Mouse (Mus musculus) forebrain, embryonic 12.5 days (tissue): ENCODE measurements around the gene Pcbp2. TPM values are rescaled to one million over a fixed set of nuclear protein-coding genes. Genes with fewer than 3 reads are reported as not detected.

Experiments
- ATAC-seq: fragments of 200-750 bp; cut with Nextera tagmentation; 2 replicates; pipeline ENCODE4 v1.8.0; 2017; ENCODE audit warnings: moderate TSS enrichment; ENCODE audit not compliant: low FRiP score
- H3K27ac ChIP-seq: fragments of 300-500 bp; sonication (generic); 2 replicates; pipeline ENCODE4 v1.5.1; 2016; ENCODE audit warnings: mild to moderate bottlenecking
- H3K27me3 ChIP-seq: fragments of 300-500 bp; sonication (generic); 2 replicates; pipeline ENCODE4 v1.6.1; 2016; ENCODE audit warnings: mild to moderate bottlenecking
- H3K36me3 ChIP-seq: fragments of 300-500 bp; sonication (generic); replicated peaks from 2 replicates; pipeline ENCODE4 v1.6.1; 2016; ENCODE audit warnings: mild to moderate bottlenecking
- H3K4me1 ChIP-seq: fragments of 300-500 bp; sonication (generic); 2 replicates; pipeline ENCODE4 v1.6.1; 2016
- H3K4me2 ChIP-seq: fragments of 300-500 bp; sonication (generic); 2 replicates; pipeline ENCODE4 v1.6.1; 2016; ENCODE audit warnings: mild to moderate bottlenecking, moderate library complexity
- H3K4me3 ChIP-seq: fragments of 300-500 bp; sonication (generic); replicated peaks from 2 replicates; pipeline ENCODE4 v1.5.1; 2016; ENCODE audit warnings: mild to moderate bottlenecking
- H3K9ac ChIP-seq: fragments of 300-500 bp; sonication (generic); 2 replicates; pipeline ENCODE4 v1.6.1; 2016; ENCODE audit warnings: mild to moderate bottlenecking
- H3K9me3 ChIP-seq: fragments of 300-500 bp; sonication (generic); 2 replicates; pipeline ENCODE4 v1.6.1; 2016
- WGBS: fragments of 180-500 bp; shearing (Covaris S2); methylation state at CpG from one replicate; pipeline ENCODE4 v1.1.7; 2016; 5-methylcytosine and 5-hydroxymethylcytosine counted together
- polyA plus RNA-seq: library from polyadenylated mRNA; unstranded; fragments of >200 nt; fragmentation: Nextera tagmentation; extraction: Ambion mirVana; gene quantifications from 2 replicates; pipeline ENCODE4 v1.2.1, GENCODE M21; 2016

The Pcbp2 gene
- polyA plus RNA-seq, 1 experiment from 2014 or later = 192 TPM

DNA sequence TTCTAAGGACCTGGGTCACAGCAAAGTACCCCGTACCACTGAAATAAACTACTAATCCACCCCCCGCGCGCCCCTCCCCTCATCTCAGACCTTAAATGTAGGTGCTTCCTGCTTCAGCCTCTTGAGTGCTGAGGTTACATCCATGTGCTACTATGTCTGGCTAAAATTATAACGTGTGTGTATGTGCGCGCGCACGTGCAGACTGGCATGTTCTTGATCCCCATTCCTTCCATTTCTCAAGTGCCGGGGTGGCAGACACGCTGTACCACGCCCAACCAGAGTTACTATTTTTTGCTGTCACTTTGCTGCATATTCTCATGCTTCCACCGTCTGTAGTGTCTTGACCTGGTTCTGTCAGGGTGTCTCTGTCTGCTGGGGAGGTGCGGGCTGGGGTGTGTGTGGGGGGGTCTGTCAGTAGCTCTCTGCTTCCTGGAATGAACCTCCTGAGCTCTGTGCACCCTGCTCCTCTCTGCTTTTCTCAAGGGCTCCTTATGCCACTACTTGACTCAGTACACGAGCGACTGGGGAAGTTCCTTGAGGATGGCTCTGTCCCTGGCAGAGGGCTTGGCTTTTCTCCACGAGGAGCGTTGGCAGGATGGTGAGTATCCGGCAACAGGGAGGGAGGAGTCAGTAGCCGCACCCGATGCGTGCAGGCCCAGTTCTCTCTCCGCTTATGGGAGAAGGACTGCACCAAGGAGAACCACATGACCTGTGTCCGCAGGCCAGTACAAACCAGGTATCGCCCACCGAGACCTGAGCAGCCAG lies 18.5 kb upstream of the Pcbp2 start:
- no peak for ATAC-seq
- Histone ChIP-seq H3K36me3 (no peaks in the 10 kb centered on the region), H3K27me3 (no peaks in the 10 kb centered on the region), H3K4me2 (no peak overlapping the region), H3K4me3 (no peak overlapping the region), H3K4me1 (no peaks in the 10 kb centered on the region), H3K27ac (no peak overlapping the region), H3K9ac (no peak overlapping the region), H3K9me3 (no peaks in the 10 kb centered on the region)
- 86% methylated on average over 26 of the region's 26 CpGs for WGBS

DNA sequence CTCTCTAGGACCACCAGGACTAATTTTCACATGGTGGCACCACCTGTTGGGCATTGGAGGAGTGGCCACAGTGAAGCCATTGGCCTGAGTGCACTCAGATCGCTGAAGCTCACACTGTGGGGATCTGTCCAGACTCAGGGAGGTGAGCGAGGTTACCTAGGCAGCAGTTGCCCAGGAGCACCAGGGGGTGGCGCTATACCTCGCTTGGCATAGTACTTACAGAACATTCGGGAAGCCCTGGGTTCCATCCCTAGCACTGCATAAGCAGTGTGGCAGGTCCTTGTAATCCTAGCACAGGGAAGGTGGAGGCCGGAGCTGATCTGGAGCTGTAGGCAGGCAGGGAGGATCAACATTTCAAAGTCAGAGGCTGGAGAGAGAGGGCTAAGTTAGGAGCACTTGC lies 14.3 kb upstream of the Pcbp2 start:
- Histone ChIP-seq H3K27ac (no peak overlapping the region), H3K9me3 (no peaks in the 10 kb centered on the region), H3K4me3 (no peak overlapping the region), H3K36me3 (no peaks in the 10 kb centered on the region), H3K27me3 (no peaks in the 10 kb centered on the region), H3K4me1 (peaks cover 18% of the 10 kb centered on the region), H3K4me2 (no peak overlapping the region), H3K9ac (no peak overlapping the region)
- no peak for ATAC-seq
- WGBS = 35% methylated on average over 6 of the region's 6 CpGs

DNA sequence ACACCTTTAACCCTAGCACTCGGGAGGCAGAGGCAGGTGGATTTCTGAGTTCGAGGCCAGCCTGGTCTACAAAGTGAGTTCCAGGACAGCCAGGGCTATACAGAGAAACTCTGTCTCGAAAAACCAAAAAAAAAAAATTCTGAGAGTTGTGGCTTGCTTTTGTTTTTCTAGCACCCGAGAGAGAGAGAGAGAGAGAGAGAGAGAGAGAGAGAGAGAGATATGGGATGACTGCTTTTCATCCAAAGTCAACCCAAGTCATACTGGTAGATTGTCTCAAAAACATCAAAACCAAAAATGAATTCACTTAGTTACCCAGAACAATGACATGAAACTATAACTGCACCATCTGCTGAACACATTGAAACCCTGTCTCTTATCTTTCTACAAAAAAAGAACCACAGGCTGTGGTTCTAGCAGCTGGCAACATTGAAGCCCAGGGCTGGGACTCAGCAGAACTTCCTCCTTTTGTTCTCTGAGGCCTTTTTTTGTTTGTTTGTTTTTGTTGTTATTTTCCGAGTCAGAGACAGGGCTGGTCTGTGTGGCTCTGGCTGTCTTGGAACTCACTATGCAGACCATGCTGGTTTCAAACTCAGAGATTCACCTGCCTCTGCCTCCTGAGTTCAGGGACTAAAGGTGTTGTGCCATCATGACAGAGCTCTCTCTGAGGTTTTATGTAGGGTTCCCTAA lies 12.1 kb upstream of the Pcbp2 start:
- H3K4me1 ChIP-seq = peaks cover 18% of the 10 kb centered on the region
- peak overlapping the region; percentile 39; the same call in 1 of the 2 replicates for H3K9ac ChIP-seq
- peak overlapping the region; percentile 52 for H3K4me2 ChIP-seq
- 0 out of 2 replicates have a peak, but pooled peaks cover 5% of the 10 kb centered on the region for H3K36me3 ChIP-seq
- no peak for ATAC-seq
- H3K9me3 ChIP-seq = no peaks in the 10 kb centered on the region
- peak overlapping the region; percentile 38 for H3K4me3 ChIP-seq
- H3K27ac ChIP-seq = no peak overlapping the region
- 77% methylated on average over 5 of the region's 5 CpGs for WGBS
- no peaks in the 10 kb centered on the region for H3K27me3 ChIP-seq

DNA sequence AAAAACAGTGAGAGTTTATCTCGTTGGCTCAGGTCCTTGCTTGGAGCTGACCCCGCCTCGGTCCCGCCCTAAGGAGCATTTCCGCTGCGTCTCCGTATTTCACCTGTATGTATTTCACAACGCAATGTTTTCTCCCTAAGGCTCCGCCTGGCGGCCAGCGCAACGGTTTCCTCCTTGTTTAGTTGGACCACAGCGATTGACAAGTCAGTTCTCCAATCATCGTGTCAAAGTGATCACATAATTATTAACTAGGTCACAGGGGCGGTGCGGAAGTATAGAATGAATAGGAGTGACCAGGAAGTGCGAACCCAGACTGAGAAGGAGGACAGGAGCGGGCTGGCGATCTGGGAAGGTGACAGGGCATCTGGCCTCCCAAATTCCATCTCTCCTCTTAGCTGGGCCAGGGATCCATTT lies 11.4 kb upstream of the Pcbp2 start, which contains the start of gene Prr13:
TSS of gene Prr13 (plus strand) at position 125 of the 414 bp plus-strand sequence.
- under 1% methylated on average over 19 of the region's 19 CpGs for WGBS
- Histone ChIP-seq H3K36me3 (0 out of 2 replicates have a peak, but pooled peaks cover 5% of the 10 kb centered on the region), H3K27me3 (no peaks in the 10 kb centered on the region), H3K4me1 (peaks cover 18% of the 10 kb centered on the region), H3K4me2 (peak within 1 kb of the TSS; percentile 52), H3K27ac (no peak within 1 kb of the TSS), H3K9ac (peak within 1 kb of the TSS; percentile 39), H3K4me3 (peak within 1 kb of the TSS; percentile 38), H3K9me3 (no peaks in the 10 kb centered on the region)
- peak; percentile 86 for ATAC-seq

DNA sequence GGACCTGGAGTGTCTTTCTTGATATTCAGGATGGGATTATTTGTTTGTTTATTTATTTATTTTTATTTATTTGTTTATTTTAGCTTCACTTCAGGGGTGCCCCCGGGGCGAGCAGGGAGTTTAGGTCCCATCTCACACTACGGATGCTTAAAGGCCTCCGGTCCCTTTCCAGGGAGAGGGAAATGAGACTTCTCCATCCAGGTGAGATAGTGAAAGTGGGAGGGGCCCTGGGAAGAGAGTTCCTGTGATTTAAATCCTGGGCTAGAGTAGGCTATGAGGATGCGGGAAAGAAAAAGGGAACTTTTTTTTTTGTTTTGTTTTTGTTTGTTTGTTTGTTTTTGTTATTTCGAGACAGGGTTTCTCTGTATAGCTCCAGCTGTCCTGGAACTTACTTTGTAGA lies 11.0 kb upstream of the Pcbp2 start:
- Histone ChIP-seq H3K9me3 (no peaks in the 10 kb centered on the region), H3K4me3 (peak overlapping the region; percentile 38), H3K4me2 (peak overlapping the region; percentile 52), H3K9ac (peak overlapping the region; percentile 39), H3K27ac (no peak overlapping the region), H3K4me1 (peaks cover 18% of the 10 kb centered on the region), H3K27me3 (no peaks in the 10 kb centered on the region), H3K36me3 (0 out of 2 replicates have a peak, but pooled peaks cover 5% of the 10 kb centered on the region)
- no peak for ATAC-seq
- 39% methylated on average over 6 of the region's 6 CpGs for WGBS

DNA sequence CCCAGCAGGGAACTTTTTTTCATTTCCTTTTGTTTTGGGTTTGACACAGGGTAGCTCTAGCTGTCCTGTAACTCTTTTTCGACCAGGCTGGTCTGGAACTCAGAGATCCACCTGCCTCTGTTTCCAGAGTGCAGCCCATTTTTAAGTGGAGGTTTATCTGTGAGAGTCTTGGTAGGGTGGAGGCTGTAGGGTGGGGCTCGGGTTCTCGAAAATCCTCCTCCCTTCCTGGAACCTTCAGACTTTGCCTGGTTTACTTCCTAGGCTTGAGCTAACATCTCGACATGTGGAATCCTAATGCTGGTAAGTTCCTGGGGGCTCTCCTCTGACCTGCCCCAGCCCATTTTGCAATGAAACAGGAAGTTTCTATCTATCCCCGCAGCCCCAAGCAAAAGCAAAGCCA lies 10.5 kb upstream of the Pcbp2 start:
- Histone ChIP-seq H3K9me3 (no peaks in the 10 kb centered on the region), H3K9ac (no peak overlapping the region), H3K27me3 (no peaks in the 10 kb centered on the region), H3K4me1 (peaks cover 18% of the 10 kb centered on the region), H3K36me3 (0 out of 2 replicates have a peak, but pooled peaks cover 5% of the 10 kb centered on the region), H3K4me2 (peak overlapping the region; percentile 52), H3K4me3 (no peak overlapping the region), H3K27ac (no peak overlapping the region)
- 73% methylated on average over 5 of the region's 5 CpGs for WGBS
- ATAC-seq = no peak

DNA sequence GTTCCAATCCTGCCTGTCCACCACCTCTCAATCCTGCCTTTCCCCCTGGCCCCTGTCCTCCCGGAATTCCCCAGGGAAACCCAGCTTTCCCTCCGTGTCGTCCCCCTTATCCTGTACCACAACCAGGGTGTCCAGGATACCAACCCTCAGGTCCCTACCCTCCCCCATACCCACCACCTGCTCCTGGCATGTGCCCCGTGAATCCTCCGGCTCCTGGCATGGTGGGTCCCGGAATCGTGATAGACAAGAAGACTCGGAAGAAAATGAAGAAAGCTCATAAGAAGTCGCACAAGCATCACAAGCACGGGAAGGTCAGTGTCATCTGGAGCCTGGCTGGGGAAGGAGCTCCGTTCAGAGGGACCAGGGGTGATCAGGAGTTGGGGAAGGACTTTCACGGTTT lies 9.9 kb upstream of the Pcbp2 start:
- H3K27ac ChIP-seq = no peak overlapping the region
- H3K4me1 ChIP-seq = peaks cover 18% of the 10 kb centered on the region
- no peak for ATAC-seq
- H3K36me3 ChIP-seq = 0 out of 2 replicates have a peak, but pooled peaks cover 5% of the 10 kb centered on the region
- no peak overlapping the region for H3K4me2 ChIP-seq
- no peak overlapping the region for H3K4me3 ChIP-seq
- WGBS = 87% methylated on average over 12 of the region's 12 CpGs
- no peaks in the 10 kb centered on the region for H3K9me3 ChIP-seq
- H3K9ac ChIP-seq = no peak overlapping the region
- H3K27me3 ChIP-seq = no peaks in the 10 kb centered on the region

DNA sequence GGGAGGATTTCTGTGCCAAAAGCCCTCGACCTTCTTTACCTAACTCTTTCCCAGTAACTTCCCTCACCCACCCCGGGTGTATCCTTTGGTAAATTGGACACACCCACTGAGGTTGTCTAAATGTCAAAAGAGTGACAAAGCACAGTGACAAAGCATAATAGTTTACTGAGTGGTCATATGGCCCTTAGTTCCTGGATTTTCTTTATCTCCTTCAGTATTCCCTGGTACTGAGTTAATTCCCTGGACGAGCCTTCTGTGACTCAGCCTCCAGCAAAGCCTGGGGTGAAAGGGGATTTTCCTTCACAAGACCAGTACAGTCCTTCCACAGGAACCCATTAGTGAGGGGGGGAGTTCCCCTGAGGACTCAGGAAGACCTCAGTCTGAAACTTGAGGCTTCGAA lies 9.4 kb upstream of the Pcbp2 start:
- no peak for ATAC-seq
- Histone ChIP-seq H3K4me1 (peaks cover 18% of the 10 kb centered on the region), H3K4me2 (no peak overlapping the region), H3K9me3 (no peaks in the 10 kb centered on the region), H3K9ac (no peak overlapping the region), H3K27me3 (no peaks in the 10 kb centered on the region), H3K4me3 (no peak overlapping the region), H3K27ac (no peak overlapping the region), H3K36me3 (0 out of 2 replicates have a peak, but pooled peaks cover 5% of the 10 kb centered on the region)
- 73% methylated on average over 4 of the region's 4 CpGs for WGBS

DNA sequence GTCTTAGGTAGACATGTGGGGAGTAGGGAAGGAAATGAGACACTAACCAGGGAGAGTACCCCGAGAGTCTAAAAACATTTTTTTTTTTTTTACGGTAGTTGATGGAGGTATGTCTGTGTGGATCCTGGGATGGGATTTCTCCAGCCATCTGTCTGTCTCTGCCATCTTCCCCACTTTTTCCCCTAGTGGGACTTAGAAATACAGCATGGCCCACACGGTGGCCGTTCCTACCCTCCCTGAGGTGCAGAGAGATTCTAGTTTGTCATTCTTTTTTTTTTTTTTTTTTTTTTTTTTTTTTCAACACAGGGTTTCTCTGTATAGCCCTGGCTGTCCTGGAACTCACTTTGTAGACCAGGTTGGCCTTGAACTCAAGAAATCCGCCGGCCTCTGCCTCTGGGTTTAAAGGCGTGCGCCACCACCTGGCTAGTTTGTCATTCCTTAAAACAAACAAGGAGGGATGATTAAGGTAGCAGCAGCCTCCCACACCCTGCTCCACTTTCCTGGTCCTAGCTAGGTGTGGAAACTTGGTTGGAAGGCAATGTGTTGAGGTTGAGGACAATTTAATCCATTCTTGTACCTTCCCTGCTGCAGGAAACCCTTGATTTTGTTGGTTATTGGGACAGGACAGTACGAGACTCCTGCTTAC lies 8.8 kb upstream of the Pcbp2 start:
- Histone ChIP-seq H3K4me2 (no peak overlapping the region), H3K9me3 (no peaks in the 10 kb centered on the region), H3K27me3 (no peaks in the 10 kb centered on the region), H3K4me1 (peaks cover 18% of the 10 kb centered on the region), H3K27ac (no peak overlapping the region), H3K4me3 (no peak overlapping the region), H3K36me3 (0 out of 2 replicates have a peak, but pooled peaks cover 5% of the 10 kb centered on the region), H3K9ac (no peak overlapping the region)
- WGBS = 83% methylated on average over 9 of the region's 9 CpGs
- ATAC-seq = no peak

DNA sequence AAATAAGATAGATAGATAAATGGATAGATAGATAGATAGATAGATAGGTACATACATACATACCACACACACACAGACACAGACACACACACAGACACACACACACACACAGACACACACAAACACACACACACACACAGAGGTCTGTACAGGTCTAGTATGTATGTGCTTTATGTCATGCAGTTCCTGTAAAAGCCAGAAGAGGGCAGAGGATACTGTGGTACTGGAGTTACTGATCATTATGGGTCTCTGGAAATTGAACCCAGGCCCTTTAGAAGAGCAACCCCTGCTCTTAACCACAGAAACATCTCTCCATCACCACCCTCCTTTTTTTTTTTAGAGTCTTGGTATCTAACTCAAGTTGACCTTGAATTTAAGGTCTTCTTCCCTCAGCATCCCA lies 6.7 kb upstream of the Pcbp2 start:
- Histone ChIP-seq H3K27ac (no peak overlapping the region), H3K4me2 (no peak overlapping the region), H3K36me3 (0 out of 2 replicates have a peak, but pooled peaks cover 5% of the 10 kb centered on the region), H3K9ac (no peak overlapping the region), H3K9me3 (no peaks in the 10 kb centered on the region), H3K4me1 (peaks cover 18% of the 10 kb centered on the region), H3K4me3 (no peak overlapping the region), H3K27me3 (no peaks in the 10 kb centered on the region)
- no peak for ATAC-seq

DNA sequence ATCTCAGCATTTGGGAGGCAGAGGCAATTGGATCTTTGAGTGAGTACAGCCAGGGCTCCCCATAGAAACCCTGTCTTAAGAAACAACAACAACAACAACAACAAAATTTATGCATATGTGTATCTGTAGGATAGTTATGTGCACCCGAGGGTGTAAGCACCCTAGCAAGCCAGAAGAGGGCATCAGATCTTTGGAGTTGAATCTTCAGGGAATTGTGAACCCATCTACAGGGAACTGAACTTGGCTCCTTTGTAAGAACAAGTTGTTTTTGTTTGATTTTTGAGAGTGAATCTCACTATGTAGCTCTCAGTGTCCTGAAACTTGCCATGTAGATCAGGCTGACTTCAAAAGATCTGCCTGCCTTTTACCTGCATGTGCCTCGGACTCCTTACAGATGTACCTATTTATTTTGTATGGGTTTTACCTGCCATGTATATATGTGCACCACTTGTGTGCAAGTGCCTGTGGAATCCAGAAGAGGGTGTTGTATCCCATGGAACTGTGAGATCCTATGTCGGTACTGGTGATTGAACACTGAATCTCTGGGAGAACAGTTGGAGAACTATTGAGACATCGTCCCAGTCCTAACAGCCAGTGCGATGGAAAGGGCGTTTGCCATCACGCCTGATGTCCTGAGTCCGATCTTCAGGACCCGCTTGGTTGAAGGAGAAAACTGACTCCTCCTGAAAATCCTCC lies 1.5 kb upstream of the Pcbp2 start:
- Histone ChIP-seq H3K27me3 (no peaks in the 10 kb centered on the region), H3K9me3 (no peaks in the 10 kb centered on the region), H3K4me2 (no peak overlapping the region), H3K36me3 (no peaks in the 10 kb centered on the region; the same call in 1 of the 2 replicates), H3K4me3 (no peak overlapping the region), H3K4me1 (peaks cover 12% of the 10 kb centered on the region), H3K9ac (no peak overlapping the region), H3K27ac (no peak overlapping the region)
- ATAC-seq = no peak
- WGBS = 95% methylated on average over 9 of the region's 9 CpGs
